Mouse (Mus musculus): ENCODE data around the gene Map1s. TPM values are rescaled to one million over a fixed set of nuclear protein-coding genes. Genes with fewer than 3 reads are reported as not detected.

The Map1s gene
- total RNA-seq, 2 experiments from 2014 or later = 25.6 to 42.0 TPM

DNA sequence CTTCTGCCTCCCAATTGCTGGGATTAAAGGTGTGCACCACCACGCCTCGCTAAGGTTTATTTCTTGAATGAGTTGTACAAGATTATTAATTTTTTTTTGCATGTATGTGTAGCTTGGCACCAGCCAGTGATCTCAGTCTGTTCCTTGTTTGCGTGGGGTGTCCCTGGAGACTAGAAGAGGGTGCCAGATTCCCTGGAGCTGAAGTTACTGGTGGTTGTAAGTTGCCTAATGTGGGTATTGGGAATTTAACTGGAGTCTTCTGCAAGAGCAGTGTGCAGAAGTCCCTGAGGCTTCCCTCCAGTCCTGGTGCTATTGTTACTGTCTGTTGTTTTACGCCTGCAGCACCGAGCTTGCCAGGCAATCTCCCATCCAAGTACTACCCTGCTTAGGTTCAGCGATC lies 31.5 kb downstream of the Map1s start:
- DNase-seq = no peak

DNA sequence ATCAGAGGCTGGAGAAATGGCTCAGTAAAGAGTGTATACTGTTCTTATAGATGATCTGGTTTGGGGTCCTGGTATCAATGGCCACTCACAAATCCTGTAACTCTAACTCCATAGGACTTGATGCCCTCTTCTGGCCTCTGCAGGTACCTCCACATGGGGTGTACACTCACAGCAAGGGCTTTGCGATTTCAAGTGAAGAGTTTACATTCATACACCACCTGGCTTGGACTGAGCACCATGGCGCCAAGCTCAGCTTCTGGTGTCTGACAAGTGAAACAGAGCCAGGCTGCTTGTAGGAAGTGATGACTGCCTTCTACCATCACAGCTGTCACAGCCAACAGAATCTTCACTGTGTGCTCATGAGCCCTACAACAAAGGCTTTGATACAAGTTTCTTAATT lies 35.7 kb downstream of the Map1s start:
- no peak for DNase-seq

DNA sequence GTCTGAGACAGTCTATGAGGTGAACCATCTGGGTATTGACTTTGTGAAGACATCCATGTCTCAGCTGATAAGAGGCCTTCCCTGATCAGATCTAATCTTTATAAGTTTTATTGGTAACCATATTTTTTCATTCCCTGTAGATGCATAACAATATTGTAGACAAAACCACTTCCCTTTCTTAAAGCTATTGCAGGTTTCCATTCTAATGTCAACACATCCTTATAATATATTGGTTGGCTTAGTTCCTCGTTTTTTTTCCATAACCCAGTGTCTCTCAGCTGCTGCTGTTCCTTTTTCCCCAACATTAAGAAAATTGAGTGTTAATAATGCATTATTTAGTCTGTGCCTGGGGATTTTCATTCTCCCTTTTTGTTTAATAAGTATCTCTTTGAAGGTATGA lies 37.5 kb downstream of the Map1s start:
- DNase-seq = no peak

DNA sequence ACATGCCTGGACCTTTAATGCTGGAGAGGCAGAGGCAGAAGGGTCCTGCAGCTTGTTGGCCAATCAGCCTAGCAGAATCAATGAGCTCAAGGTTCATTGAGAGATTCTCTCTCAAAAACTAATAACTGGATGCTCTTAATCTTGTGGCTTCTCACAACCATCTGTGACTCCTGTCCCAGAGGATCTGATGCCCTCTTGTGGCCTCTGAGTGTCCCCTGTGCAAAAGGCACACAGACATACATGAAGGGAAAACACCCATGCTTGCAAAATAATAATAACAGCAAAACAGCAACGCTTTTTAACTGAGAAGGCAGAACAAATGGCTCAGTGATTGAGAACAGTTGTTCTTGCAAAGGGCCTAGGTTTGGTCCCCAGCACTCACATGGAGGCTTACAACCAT lies 44.1 kb downstream of the Map1s start:
- DNase-seq = no peak

DNA sequence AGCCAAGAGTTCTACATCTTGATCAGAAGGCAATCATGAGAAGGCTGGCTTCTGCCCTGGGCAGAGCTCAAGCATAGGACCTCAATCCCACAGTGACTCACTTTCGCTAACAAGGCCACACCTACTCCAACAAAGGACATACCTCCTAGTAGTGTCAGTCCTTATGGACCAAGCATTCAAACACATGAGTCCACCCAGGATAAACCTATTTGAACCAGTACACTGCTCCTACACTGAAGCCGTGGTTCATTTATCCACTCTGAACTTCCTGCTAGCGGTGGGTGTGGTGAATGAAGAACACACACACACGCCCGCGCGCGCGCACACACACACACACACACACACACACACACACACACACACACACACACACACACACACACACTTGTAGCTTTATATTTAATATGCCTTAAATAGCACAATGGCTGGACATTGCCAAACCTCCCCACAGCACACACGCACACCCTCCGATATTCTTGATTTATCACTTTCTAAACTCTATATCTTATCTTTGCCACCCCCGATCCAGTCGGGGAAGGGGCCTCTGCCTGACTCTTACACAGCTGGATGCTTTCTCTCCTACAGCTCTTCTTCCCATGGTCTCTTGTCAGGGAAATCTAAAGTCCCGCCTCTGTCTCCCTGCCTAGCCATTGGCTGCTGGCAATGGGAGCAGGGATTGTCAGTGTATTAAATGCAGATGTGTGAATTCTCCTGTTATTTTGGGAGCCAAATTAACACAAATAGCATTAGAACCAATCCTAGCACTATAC lies 55.2 kb downstream of the Map1s start:
- no peak for DNase-seq

DNA sequence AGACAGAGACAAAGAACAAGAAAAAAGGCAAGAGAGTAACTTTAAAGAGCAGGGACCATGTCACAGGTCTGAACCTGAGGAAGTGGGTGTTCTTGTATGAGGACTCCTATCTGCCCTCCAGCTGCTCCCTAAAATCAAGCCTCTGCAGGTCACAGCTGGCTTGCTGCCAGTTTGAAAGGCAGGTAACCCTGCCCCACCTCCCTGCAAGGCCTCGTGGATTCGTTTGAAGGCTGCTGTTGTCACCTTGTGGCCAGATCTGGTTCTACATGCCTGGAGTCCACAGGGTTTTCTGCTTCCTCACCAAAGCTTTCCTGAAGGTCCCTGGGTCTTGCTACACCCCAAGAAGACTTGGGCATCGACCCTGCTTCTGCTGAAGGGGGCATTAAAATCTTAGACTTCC lies 58.4 kb downstream of the Map1s start:
- DNase-seq = peak; percentile 6 to 32

DNA sequence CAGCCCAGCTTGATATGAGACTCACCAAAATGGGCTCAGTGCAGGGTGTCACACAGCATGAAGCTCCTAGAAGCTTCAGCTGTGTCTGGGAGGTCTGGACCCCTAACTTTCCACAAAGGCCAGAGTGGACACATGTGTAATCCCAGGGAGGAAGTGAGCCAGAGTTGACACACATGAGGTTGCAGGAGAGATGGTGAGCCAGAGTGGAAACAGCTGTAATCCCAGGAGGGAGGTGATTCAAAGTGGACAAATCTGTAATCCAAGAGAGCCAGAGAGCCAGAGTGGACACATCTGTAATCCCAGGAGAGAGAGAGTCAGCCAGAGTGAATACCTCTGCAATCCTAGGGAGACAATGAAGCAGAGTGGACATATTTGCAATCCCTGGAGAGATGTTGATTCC lies 59.1 kb downstream of the Map1s start:
- DNase-seq = no peak

Small RNA genes lying within 50 kb of the gene (microRNA-seq; reads per million reads assigned to microRNA genes)
- not detected for gene Mir1969
- gene Mir7067 = not detected

Other genes with a start within 250 kb of the Map1s start
- gene Pgpep1, start 245.5 kb upstream of the Map1s start, total RNA-seq (2021) = 100 to 1,000 TPM; 138 to 139 TPM
- gene Lsm4, start 232.7 kb upstream of the Map1s start, total RNA-seq (2021) = 10 to 100 TPM; 74.3 to 84.4 TPM
- 100 to 1,000 TPM; 219 to 227 TPM for gene Jund, start 207.0 kb upstream of the Map1s start, total RNA-seq (2021)
- gene Iqcn, start 202.5 kb upstream of the Map1s start, total RNA-seq (2021) = not detected
- gene Gm3336, start 187.4 kb upstream of the Map1s start, total RNA-seq (2021) = not detected
- 1 to 10 TPM in 1 of 2 experiments, under 1 TPM in 1; 0.33 to 1.2 TPM for gene Pde4c, start 182.2 kb upstream of the Map1s start, total RNA-seq (2021)
- 10 to 100 TPM; 68.6 to 78.2 TPM for gene Rab3a, start 151.3 kb upstream of the Map1s start, total RNA-seq (2021)
- 100 to 1,000 TPM; 119 to 155 TPM for gene Mpv17l2, start 145.0 kb upstream of the Map1s start, total RNA-seq (2021)
- 10 to 100 TPM; 35.6 to 51.5 TPM for gene Pik3r2, start 129.2 kb upstream of the Map1s start, total RNA-seq (2021)
- gene Mast3, start 100.9 kb upstream of the Map1s start, total RNA-seq (2021) = 10 to 100 TPM; 16.8 to 19.0 TPM
- not detected for gene Il12rb1, start 97.5 kb upstream of the Map1s start, total RNA-seq (2021)
- 10 to 100 TPM in 1 of 2 experiments, 1 to 10 TPM in 1; 6.9 to 10.5 TPM for gene Arrdc2, start 66.2 kb upstream of the Map1s start, total RNA-seq (2021)
- 1 to 10 TPM; 2.3 to 4.0 TPM for gene Kcnn1, start 42.7 kb upstream of the Map1s start, total RNA-seq (2021)
- 10 to 100 TPM; 54.7 to 57.2 TPM for gene Ccdc124, start 32.0 kb upstream of the Map1s start, total RNA-seq (2021)
- gene Slc5a5, start 13.2 kb upstream of the Map1s start, total RNA-seq (2021) = not detected
- 1,000 to 10,000 TPM; 1,312 to 1,373 TPM for gene Rpl18a, start 8.5 kb upstream of the Map1s start, total RNA-seq (2021)